Mouse (Mus musculus) bone marrow macrophage, adult 2 months (primary cell): ENCODE data around the gene Lrrc74a.

Experiments
- CTCF ChIP-seq: IDR thresholded peaks from 2 replicates; pipeline ENCODE4 v1.5.1; 2012; ENCODE audit warnings: low read depth, mild to moderate bottlenecking, low read length, moderate library complexity
- POLR2A ChIP-seq: IDR thresholded peaks from 2 replicates; pipeline ENCODE4 v1.6.1; 2012; ENCODE audit warnings: mild to moderate bottlenecking, low read depth, low read length, borderline replicate concordance

DNA sequence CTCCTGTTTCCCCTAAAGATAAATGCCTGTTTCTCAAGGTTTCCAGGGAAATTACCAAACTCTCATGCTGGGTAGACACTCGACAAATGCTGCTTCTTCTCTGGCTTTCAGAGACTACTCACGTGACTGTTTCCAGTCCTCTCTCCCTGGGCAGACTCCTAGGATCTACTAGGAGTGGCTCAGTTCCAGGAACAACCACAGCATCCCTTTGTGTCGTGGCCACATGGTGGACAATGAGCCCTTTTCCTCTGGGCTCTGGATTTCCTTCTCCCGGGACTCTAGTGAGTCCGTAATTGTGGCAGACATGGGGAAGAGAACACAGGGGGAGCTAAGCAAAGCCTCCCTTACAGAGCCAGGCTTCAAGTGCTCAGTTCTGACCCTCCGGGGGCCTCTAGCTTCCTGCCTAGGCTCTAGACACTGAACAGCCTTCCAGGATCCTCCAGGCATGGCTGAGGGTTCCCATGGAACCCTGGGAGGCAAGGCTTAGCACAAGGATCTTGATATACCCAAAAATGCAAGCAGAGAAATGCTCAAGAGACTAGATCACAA, 47.6 kb downstream of the Lrrc74a start:
- no peak for TF ChIP-seq POLR2A
- no peak for TF ChIP-seq CTCF
